Mouse (Mus musculus) erythroblast, embryonic 14.5 days (primary cell): ENCODE results near the gene Cfap100. TPM values are rescaled to one million over a fixed set of nuclear protein-coding genes. Genes with fewer than 3 reads are reported as not detected.

ENCODE experiments used
- H3K27me3 ChIP-seq: 2 replicates; pipeline ENCODE4 v1.6.1; 2012; ENCODE audit warnings: inconsistent platforms; ENCODE audit not compliant: control insufficient read depth
- H3K36me3 ChIP-seq: 2 replicates; pipeline ENCODE4 v1.6.1; 2012; ENCODE audit warnings: mild to moderate bottlenecking, inconsistent platforms; ENCODE audit not compliant: control insufficient read depth
- H3K4me1 ChIP-seq: 2 replicates; pipeline ENCODE4 v1.6.1; 2012; ENCODE audit warnings: inconsistent platforms; ENCODE audit not compliant: control insufficient read depth
- H3K4me3 ChIP-seq: replicated peaks from 2 replicates; pipeline ENCODE3; 2012; ENCODE audit warnings: moderate library complexity, mild to moderate bottlenecking, inconsistent platforms
- H3K9me3 ChIP-seq: 2 replicates; pipeline ENCODE4 v1.6.1; 2012; ENCODE audit warnings: low read length, inconsistent platforms, mixed read lengths; ENCODE audit not compliant: control insufficient read depth
- GATA1 ChIP-seq: IDR thresholded peaks from 2 replicates; pipeline ENCODE4 v1.6.1; 2012; ENCODE audit warnings: low read length, inconsistent platforms, mixed read lengths
- TAL1 ChIP-seq: IDR thresholded peaks from 3 replicates; pipeline ENCODE4 v1.6.1; 2012; ENCODE audit warnings: low read length, inconsistent platforms, mixed read lengths
- polyA plus RNA-seq: library from polyadenylated mRNA; stranded (reverse); fragments of >175 nt; gene quantifications from 2 replicates; pipeline ENCODE4 v1.2.3, GENCODE M21; 2012

Cfap100 gene
- polyA plus RNA-seq, 1 experiment: not detected

DNA sequence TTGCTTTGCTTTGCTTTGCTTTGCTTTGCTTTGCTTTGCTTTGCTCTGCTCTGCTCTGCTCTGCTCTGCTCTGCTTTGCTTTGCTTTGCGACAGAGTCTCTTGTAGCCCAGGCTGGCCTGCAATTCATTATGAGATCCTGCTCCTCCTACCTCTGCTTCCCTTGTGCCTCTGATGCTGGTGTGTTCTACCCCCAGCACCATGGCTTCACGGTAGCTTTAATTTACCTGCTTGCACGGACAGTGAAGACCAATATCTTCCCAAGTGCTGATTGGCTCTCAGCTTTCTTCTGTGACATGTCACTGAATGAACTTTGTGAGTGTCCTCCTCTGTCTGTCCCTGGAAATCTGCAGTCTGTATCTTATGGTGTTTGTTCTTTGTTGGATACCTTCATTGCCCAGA, 8.4 kb upstream of the Cfap100 start:
- H3K4me3 ChIP-seq: no peak overlapping the region
- TF ChIP-seq TAL1 (no peak), GATA1 (no peak)
- no peaks in the 10 kb centered on the region for H3K4me1 ChIP-seq
- no peaks in the 10 kb centered on the region for H3K9me3 ChIP-seq
- no peaks in the 10 kb centered on the region for H3K27me3 ChIP-seq
- no peaks in the 10 kb centered on the region for H3K36me3 ChIP-seq

DNA sequence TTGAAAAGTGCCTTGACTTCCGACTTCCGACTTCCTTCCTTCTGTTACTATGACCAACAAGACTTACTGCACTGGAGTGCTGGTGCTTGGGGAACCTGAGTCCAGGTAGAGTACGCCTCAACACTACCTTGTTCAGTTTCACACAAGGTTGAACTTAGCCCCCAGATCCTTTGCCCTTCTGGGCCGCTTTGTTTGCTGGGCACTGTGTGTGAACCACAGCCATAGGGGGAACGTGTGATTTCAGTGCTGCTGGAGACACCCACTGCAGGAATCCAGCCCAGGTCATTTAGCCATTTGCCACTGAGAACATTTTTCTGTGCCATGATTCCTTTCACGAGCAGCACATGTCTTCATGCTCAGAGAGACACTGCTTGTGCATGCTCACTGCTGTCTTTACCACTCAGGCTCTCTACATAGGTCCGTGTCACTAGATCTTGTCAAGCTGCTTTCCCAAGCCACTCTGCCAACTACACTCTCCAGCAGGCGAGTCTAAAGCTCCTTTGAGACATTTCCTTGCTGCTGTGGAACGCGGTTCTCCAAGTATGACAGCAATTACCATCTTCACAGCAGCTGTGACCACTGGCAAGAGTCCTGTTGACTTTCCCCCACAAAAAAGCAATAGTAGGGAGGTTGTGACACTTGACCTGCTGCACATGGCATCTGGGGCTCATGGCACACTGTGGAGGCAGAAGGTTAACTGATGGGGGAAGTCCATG, 7.8 kb upstream of the Cfap100 start:
- H3K36me3 ChIP-seq: no peaks in the 10 kb centered on the region
- no peaks in the 10 kb centered on the region for H3K4me1 ChIP-seq
- H3K4me3 ChIP-seq: no peak overlapping the region
- no peak for TF ChIP-seq GATA1
- no peak for TF ChIP-seq TAL1
- no peaks in the 10 kb centered on the region for H3K9me3 ChIP-seq
- H3K27me3 ChIP-seq: no peaks in the 10 kb centered on the region

DNA sequence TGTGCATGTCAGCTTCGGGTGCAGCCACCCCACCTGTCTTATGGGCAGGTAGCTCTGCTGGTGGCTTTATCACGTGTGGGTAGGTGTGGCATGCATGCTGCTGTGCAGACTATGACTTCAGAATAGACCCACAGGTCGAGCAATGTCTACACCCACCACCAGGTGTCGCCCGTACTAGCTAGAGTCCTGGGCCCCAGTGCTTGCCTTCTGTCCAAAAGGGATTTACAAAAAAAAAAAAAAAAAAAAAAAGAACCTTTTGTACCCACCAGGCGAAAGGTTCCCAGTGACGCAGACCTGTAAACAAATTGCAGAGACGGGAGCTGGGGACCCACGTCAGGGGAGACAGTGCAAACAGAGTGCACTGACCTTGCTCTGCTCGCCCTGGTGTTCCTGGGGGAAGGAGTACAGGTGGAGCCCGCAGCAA, 6.6 kb upstream of the Cfap100 start:
- no peaks in the 10 kb centered on the region for H3K4me1 ChIP-seq
- no peaks in the 10 kb centered on the region for H3K9me3 ChIP-seq
- no peaks in the 10 kb centered on the region for H3K36me3 ChIP-seq
- TF ChIP-seq GATA1 (no peak), TAL1 (no peak)
- H3K27me3 ChIP-seq: no peaks in the 10 kb centered on the region
- no peak overlapping the region for H3K4me3 ChIP-seq

DNA sequence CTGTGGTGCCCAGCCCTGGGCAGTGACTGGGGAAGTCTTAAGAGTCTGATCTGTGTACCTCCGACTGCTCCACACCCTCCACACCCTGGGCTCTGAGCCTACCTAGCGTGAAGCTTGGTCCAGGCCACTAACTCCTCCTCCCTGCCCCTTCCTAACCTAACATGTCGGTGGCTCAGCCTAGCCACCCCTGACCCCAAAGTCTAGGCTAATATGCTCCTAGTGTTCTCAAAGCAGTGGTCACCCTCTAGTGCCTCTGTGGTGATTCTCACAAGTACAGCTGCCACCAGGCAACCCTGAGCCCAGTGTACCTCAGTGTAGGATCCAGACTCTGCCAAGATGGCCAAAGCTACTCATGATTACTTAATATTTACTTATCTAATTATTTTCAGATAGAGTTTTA, 6.1 kb upstream of the Cfap100 start:
- TF ChIP-seq GATA1: no peak
- no peak for TF ChIP-seq TAL1
- H3K36me3 ChIP-seq: no peaks in the 10 kb centered on the region
- H3K4me1 ChIP-seq: no peaks in the 10 kb centered on the region
- H3K9me3 ChIP-seq: no peaks in the 10 kb centered on the region
- H3K27me3 ChIP-seq: peaks cover 2% of the 10 kb centered on the region; the same call in 1 of the 2 replicates
- no peak overlapping the region for H3K4me3 ChIP-seq

DNA sequence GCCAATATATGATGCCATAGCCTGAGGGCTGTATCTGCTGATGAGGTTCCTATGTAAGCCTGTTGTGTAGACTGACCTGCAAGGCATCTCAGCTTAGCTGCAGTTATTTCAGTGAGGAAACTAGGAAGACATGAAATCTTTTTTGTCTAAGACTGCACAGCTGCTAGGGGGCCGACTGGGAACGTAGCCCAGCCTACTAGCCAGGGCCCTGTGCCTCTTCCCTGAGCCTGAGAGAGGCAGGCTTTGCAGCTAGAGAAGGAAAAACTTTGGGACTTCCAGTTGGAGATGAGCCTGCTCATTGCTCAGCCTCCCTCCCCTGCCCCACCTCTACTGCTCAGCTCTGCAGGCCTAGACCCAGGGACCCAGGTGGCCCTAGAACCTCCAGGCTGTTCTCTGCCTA, 2.9 kb upstream of the Cfap100 start:
- TF ChIP-seq TAL1 (no peak), GATA1 (no peak)
- H3K27me3 ChIP-seq: peaks cover 21% of the 10 kb centered on the region
- H3K4me1 ChIP-seq: no peaks in the 10 kb centered on the region
- no peak overlapping the region for H3K4me3 ChIP-seq
- no peaks in the 10 kb centered on the region for H3K36me3 ChIP-seq
- no peaks in the 10 kb centered on the region for H3K9me3 ChIP-seq

DNA sequence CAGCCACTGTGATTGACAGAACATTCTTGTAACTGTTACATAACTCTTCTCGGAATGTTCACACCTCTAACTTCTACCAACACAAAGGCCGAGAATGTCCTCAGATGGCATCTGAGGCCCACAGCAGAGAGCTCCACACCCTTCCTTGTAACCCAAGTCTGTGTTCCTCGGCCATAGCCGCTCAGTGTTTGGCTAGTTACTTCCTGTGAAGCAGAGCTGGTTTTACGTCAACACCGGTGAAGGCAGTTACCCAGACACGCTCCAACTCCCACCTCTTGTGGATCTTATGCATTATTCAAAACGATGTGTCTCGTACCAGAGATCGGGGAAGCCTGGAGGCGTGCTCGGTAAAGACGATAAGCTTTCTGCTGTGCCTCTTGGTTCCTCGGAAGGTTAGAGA, 1.3 kb upstream of the Cfap100 start:
- peaks cover 21% of the 10 kb centered on the region for H3K27me3 ChIP-seq
- TF ChIP-seq GATA1: no peak
- TF ChIP-seq TAL1: no peak
- H3K4me1 ChIP-seq: no peaks in the 10 kb centered on the region
- H3K36me3 ChIP-seq: no peaks in the 10 kb centered on the region
- no peak overlapping the region for H3K4me3 ChIP-seq
- no peaks in the 10 kb centered on the region for H3K9me3 ChIP-seq

DNA sequence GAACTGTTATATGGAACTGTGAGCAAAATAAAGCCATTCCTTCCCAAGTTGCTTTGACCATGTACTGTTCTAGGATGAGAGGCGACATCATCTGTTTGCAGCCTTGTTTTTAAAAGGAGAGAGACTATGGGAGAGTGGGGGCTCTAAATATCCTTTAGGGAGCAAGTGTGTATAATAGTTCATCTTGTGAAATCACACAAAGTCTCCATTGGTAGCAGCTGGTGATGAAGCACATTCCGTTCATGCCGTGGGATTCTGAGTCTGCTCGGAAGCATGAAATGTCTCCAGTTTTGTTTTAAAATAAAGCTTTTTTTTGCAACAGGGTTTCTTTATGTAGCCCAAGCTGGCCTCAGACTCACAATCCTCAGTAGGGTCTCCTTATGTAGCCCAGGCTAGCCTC, 2.6 kb downstream of the Cfap100 start:
- H3K4me1 ChIP-seq: peaks cover 2% of the 10 kb centered on the region
- peaks cover 21% of the 10 kb centered on the region for H3K27me3 ChIP-seq
- no peak for TF ChIP-seq GATA1
- no peak for TF ChIP-seq TAL1
- no peaks in the 10 kb centered on the region for H3K36me3 ChIP-seq
- H3K4me3 ChIP-seq: no peak overlapping the region
- no peaks in the 10 kb centered on the region for H3K9me3 ChIP-seq

DNA sequence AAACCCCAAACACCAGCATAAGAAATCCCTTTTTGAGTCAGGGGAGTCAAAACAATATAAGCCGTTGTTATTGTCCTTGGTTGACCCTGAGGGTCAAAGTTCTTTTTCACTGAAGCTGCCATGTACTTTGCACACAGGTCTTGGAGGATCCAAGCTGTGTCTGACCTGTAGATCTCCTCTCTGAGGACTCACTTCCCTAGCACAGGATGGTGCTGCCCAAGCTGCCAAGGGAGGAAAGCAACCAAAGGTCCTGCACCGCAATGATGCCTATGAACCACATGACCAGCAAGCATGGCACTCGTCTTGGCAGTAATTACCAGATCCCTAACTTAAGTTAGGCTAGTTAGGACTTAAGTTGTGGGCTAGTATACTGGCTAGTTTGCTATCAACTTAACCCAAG, 3.2 kb downstream of the Cfap100 start:
- Histone ChIP-seq H3K36me3 (no peaks in the 10 kb centered on the region), H3K9me3 (no peaks in the 10 kb centered on the region), H3K27me3 (peaks cover 21% of the 10 kb centered on the region), H3K4me1 (peaks cover 2% of the 10 kb centered on the region), H3K4me3 (no peak overlapping the region)
- no peak for TF ChIP-seq TAL1
- TF ChIP-seq GATA1: no peak

DNA sequence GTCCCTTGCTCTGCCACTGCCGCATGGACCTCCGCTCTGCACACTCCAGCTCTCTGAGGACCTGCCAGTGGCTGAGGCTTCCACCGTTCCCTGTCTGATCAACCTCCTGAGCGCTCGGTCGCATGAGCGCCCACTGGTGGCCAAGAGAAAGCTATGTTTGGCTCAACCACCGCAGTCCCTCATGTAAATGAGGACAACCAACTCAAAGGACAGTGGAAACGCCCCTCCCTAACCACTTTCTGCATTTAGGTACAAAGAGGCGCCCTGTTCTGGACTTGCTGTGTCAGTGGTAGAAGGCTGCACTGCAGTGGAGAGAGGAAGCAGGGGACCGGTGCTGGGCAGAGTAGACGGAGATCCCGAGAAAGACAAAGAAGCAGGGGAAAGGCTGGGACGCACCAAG, 6.0 kb downstream of the Cfap100 start:
- Histone ChIP-seq H3K27me3 (peaks cover 5% of the 10 kb centered on the region), H3K9me3 (no peaks in the 10 kb centered on the region), H3K4me1 (peaks cover 2% of the 10 kb centered on the region), H3K36me3 (no peaks in the 10 kb centered on the region), H3K4me3 (no peak overlapping the region)
- no peak for TF ChIP-seq GATA1
- TF ChIP-seq TAL1: no peak

DNA sequence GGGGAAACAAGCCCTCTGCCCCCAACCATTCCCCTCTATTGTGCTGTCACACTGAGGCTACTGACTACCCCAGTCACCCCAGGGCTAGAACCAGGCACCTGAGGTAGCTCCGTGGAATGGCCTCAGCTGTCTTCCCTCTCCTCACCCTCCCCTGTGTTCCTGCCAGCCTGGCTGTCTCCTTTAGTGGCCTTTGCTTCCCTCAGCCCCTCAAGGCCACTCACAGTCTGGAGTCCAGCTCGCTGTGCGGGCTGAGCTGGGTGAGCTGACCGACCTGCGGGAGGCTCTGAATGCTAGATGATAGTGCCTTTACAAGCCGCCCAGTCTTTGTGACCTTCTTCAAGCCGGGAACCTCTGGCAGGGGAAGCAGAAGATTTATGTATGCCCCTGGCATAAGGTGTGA, 16.7 kb downstream of the Cfap100 start:
- H3K4me1 ChIP-seq: no peaks in the 10 kb centered on the region; the same call in 1 of the 2 replicates
- no peaks in the 10 kb centered on the region for H3K36me3 ChIP-seq
- H3K9me3 ChIP-seq: no peaks in the 10 kb centered on the region
- H3K27me3 ChIP-seq: no peaks in the 10 kb centered on the region
- TF ChIP-seq GATA1 (no peak), TAL1 (no peak)
- H3K4me3 ChIP-seq: no peak overlapping the region
